Mouse (Mus musculus) liver, embryonic 16.5 days (tissue): ENCODE results near the gene Rab9. TPM values are rescaled to one million over a fixed set of nuclear protein-coding genes. Genes with fewer than 3 reads are reported as not detected.
"Not testable (repeated sequence)": the region's sequence is repeated elsewhere in the genome, so short reads cannot be mapped to it uniquely, and the experiment has no call there.

Experiments used
- ATAC-seq: fragments of 200-750 bp; cut with Nextera tagmentation; 2 replicates; pipeline ENCODE4 v1.8.0; 2017; ENCODE audit warnings: low read depth, mild to moderate bottlenecking, moderate number of reproducible peaks, moderate library complexity
- H3K27ac ChIP-seq: fragments of 300-500 bp; sonication (generic); 2 replicates; pipeline ENCODE4 v1.5.1; 2014; ENCODE audit warnings: mild to moderate bottlenecking, low read length
- H3K27me3 ChIP-seq: fragments of 300-500 bp; sonication (generic); 2 replicates; pipeline ENCODE4 v1.6.1; 2014; ENCODE audit warnings: low read depth, low read length, mixed read lengths; ENCODE audit not compliant: control insufficient read depth, insufficient read depth
- H3K36me3 ChIP-seq: fragments of 300-500 bp; sonication (generic); 2 replicates; pipeline ENCODE4 v1.6.1; 2014; ENCODE audit warnings: mild to moderate bottlenecking; ENCODE audit not compliant: control insufficient read depth, insufficient read depth
- H3K4me1 ChIP-seq: fragments of 300-500 bp; sonication (generic); 2 replicates; pipeline ENCODE4 v1.6.1; 2014; ENCODE audit warnings: low read depth, low read length, mixed read lengths; ENCODE audit not compliant: control insufficient read depth
- H3K4me2 ChIP-seq: fragments of 300-500 bp; sonication (generic); 2 replicates; pipeline ENCODE4 v1.6.1; 2014; ENCODE audit warnings: low read depth, low read length, mixed read lengths
- H3K4me3 ChIP-seq: fragments of 300-500 bp; sonication (generic); 2 replicates; pipeline ENCODE4 v1.5.1; 2014; ENCODE audit warnings: low read depth, mild to moderate bottlenecking, low read length
- H3K9ac ChIP-seq: fragments of 300-500 bp; sonication (generic); 2 replicates; pipeline ENCODE4 v1.6.1; 2014; ENCODE audit warnings: low read depth, low read length
- H3K9me3 ChIP-seq: fragments of 300-500 bp; sonication (generic); replicated peaks from 2 replicates; pipeline ENCODE4 v1.6.1; 2016; ENCODE audit warnings: low read length; ENCODE audit not compliant: control insufficient read depth
- WGBS: fragments of 180-500 bp; shearing (Covaris S2); extraction: QIAGEN DNeasy Blood & Tissue Kit; methylation state at CpG from one replicate; pipeline ENCODE4 v1.1.7; 2014; ENCODE audit not compliant: insufficient replicate concordance; 5-methylcytosine and 5-hydroxymethylcytosine counted together
- polyA plus RNA-seq: library from polyadenylated mRNA; unstranded; fragments of >200 nt; fragmentation: Nextera tagmentation; extraction: Ambion mirVana; gene quantifications from 2 replicates; pipeline ENCODE4 v1.2.1, GENCODE M21; 2015

The Rab9 gene
- 22.3 and 22.7 TPM in 2 replicates for polyA plus RNA-seq

DNA sequence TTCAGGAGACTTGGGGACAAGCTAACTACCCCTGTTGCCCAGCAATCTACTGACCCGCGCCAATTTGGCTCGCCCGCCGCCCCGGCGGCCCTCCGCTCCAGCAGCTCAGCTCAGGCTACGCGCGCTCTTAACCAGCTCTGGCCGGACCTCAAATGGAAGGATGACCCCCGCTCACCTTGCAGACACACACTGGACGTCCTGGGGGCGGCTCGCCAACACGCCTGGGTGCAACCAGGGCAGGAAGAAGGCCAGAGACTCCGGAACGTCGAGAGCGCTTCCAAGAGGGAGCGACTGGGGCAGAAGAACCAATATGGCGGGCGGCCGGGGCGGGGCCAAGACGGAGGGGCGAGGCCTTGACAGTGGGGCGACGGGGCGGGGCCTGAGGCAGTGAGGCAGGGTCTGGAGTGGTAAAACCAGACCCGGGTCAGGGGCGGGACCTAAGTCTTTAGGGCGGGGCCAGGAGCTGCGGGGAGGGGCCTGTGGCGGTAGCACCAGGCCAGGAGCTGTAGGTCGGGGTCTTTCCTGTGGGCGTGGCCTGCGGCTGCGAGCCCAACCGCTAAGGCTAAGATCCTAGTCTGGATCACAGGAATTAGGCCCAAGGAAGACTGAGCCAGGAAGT, at the start of gene Rab9:
Gene Rab9 (minus strand): TSS at position 503 of the 619 bp plus-strand sequence.
- H3K9ac ChIP-seq, result peak within 1 kb of the TSS; percentile 77
- H3K9me3 ChIP-seq, result no peaks in the 10 kb centered on the region
- H3K27ac ChIP-seq, result peak within 1 kb of the TSS; percentile 61
- H3K4me2 ChIP-seq, result peak within 1 kb of the TSS; percentile 65
- H3K36me3 ChIP-seq, result no peaks in the 10 kb centered on the region
- no peaks in the 10 kb centered on the region; the same call in 1 of the 2 replicates for H3K4me1 ChIP-seq
- ATAC-seq, result peak; percentile 98
- no peaks in the 10 kb centered on the region for H3K27me3 ChIP-seq
- peak within 1 kb of the TSS; percentile 78 for H3K4me3 ChIP-seq
- 24% methylated on average over 40 of the region's 41 CpGs for WGBS

DNA sequence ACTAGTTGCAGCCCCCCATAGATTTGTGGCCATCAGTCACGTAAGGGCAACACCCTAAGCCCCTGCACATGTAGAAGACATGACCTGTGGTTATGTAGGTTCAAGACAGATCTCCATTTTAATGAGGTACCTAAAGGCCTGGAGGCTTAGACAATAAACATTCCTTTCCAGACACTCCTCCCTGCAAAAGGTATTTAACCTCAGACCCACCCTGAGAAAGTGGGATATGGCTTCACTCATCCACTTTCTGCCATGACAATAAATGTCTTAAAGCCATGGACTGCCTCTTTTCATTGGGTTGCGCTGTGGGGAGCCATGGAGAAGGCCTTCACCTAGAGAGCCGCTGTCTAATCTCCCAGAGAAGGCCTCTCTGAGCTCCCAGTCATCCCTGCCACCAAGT, 48.5 kb upstream of the Rab9 start:
- no peaks in the 10 kb centered on the region for H3K4me1 ChIP-seq
- no peak overlapping the region for H3K9ac ChIP-seq
- H3K4me2 ChIP-seq, result no peak overlapping the region
- 59% methylated on average over 3 of the region's 3 CpGs for WGBS
- no peaks in the 10 kb centered on the region for H3K9me3 ChIP-seq
- no peak overlapping the region for H3K27ac ChIP-seq
- H3K27me3 ChIP-seq, result no peaks in the 10 kb centered on the region
- no peak for ATAC-seq
- no peaks in the 10 kb centered on the region for H3K36me3 ChIP-seq
- no peak overlapping the region for H3K4me3 ChIP-seq

DNA sequence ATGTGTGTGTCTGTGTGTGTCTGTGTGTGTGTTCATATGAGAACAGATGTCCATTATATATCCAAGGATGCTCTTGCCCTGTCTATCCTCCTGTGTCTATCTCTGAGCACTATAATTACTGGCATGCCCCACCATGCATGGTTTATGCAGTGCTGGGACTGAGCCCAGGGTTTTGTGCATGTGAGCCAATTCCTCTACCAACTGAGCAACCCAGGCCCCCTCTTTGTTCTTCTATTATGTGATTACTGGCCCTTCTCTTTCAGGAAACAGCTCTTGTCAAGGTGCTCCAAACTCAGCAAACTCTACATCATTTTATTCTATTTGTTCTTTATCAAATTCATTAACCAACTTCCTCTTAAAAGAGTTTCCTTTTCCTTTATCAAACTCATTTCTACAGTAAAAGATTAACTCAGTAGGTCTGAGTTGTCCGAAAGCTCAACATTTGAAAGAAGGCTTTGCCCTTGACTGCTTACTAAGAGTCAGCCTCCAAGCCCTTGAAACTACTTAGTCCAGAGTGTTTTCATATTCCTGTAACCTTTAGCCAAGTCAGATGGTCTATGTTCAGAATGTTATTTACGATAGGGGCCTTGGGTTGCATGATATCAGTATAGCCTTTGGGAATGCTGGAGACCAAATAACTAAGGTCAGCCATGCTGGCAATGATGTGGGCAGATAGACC, 46.1 kb upstream of the Rab9 start:
- Histone ChIP-seq H3K36me3 (no peaks in the 10 kb centered on the region), H3K4me1 (no peaks in the 10 kb centered on the region), H3K27me3 (no peaks in the 10 kb centered on the region), H3K27ac (no peak overlapping the region), H3K4me2 (no peak overlapping the region), H3K4me3 (no peak overlapping the region), H3K9ac (no peak overlapping the region), H3K9me3 (no peaks in the 10 kb centered on the region)
- ATAC-seq, result no peak
- 70% methylated on average over 2 of the region's 2 CpGs for WGBS

DNA sequence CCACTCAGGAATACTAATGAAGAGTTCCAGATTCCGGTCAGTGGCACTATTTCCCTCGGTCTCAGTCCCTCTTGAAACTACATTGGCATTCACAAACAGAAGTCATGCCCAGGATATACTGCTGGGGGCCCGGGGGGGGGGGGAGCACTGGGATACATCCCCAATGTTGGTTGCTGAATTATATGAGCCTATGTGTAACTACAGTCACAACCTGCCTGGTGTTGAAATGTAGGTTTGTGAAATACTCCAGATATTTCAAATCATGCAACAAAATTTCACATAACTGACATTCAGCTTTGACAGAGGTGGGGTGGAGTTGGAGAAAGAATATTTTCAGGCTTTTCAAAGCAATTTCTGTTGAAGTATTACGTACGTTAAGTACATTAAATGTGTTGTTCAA, 41.1 kb upstream of the Rab9 start:
- WGBS, result 69% methylated on average over 5 of the region's 5 CpGs
- Histone ChIP-seq H3K27ac (no peak overlapping the region), H3K9ac (no peak overlapping the region), H3K36me3 (no peaks in the 10 kb centered on the region), H3K9me3 (no peaks in the 10 kb centered on the region), H3K4me2 (no peak overlapping the region), H3K27me3 (no peaks in the 10 kb centered on the region), H3K4me1 (no peaks in the 10 kb centered on the region), H3K4me3 (no peak overlapping the region)
- no peak for ATAC-seq

DNA sequence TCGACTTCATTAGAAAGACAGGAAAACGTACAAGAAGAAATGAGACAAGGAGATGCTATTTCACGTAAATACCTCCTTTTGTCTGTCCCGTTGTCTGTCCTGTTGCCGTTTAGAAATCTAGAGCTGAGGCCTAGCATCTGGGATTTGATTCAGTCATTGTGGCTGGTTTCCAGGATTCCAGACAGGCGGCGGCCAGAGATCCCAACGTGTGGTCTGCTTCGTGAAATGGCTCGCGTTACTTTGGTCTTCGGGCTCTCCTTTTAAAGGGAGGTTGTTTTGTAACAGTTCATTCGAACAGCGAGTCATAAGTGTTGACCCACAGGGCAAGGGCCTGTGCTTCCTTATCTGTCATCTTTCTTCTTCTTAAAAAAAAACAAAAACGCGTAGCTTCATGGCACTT, 38.7 kb upstream of the Rab9 start, which contains the start of gene Tceanc:
Gene Tceanc (minus strand): TSS at position 223 of the 400 bp plus-strand sequence.
- no peaks in the 10 kb centered on the region for H3K9me3 ChIP-seq
- no peak within 1 kb of the TSS for H3K27ac ChIP-seq
- H3K9ac ChIP-seq, result no peak within 1 kb of the TSS
- 64% methylated on average over 16 of the region's 16 CpGs for WGBS
- ATAC-seq, result no peak
- no peak within 1 kb of the TSS for H3K4me3 ChIP-seq
- H3K36me3 ChIP-seq, result no peaks in the 10 kb centered on the region
- H3K4me2 ChIP-seq, result no peak within 1 kb of the TSS
- no peaks in the 10 kb centered on the region for H3K27me3 ChIP-seq
- peaks cover 7% of the 10 kb centered on the region for H3K4me1 ChIP-seq

DNA sequence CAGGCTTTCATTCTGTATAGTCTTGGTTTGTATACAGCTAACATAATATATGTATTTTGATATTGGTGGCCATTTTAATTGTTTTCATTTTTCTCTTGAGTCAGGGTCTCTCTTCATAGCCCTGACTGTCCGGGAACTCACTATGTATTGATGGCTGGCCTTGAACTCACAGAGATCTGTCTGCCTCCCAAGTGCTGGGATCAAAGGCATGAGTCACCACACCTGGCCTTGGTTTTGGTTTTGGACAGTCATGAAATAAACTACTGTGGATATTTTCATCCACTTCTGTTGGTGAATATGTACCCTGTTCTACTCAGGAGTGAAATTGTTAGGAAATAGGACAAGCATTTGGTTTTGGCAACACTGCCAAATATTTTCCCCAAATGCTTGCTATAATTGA, 37.0 kb upstream of the Rab9 start:
- H3K9ac ChIP-seq, result no peak overlapping the region
- H3K27me3 ChIP-seq, result no peaks in the 10 kb centered on the region
- H3K27ac ChIP-seq, result no peak overlapping the region
- no peaks in the 10 kb centered on the region for H3K9me3 ChIP-seq
- 58% methylated on average over 1 of the region's 1 CpGs for WGBS
- no peaks in the 10 kb centered on the region for H3K36me3 ChIP-seq
- ATAC-seq, result no peak
- no peak overlapping the region for H3K4me2 ChIP-seq
- no peak overlapping the region for H3K4me3 ChIP-seq
- peaks cover 7% of the 10 kb centered on the region for H3K4me1 ChIP-seq

DNA sequence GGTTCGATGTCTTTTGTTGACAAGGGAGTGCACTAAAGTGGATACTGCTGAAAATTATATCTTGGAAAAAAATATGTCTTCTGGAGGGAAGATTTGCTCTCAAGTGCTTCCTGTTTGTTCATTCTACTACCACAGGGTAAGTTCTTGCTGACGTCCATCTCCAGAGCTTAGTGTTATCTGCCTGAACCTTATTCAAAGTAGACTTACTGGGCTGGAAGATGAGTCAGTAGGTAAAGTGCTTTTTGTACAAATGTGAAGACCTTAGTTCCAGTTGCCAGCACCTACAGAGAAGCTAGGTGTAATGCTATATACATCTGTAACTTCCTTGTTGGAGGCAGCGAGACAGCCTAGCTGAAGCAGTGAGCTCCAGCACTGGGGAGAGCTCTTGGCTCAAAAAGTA, 36.3 kb upstream of the Rab9 start:
- Histone ChIP-seq H3K4me3 (no peak overlapping the region), H3K27ac (no peak overlapping the region), H3K9ac (no peak overlapping the region), H3K4me1 (peaks cover 7% of the 10 kb centered on the region), H3K27me3 (no peaks in the 10 kb centered on the region), H3K4me2 (no peak overlapping the region), H3K9me3 (no peaks in the 10 kb centered on the region), H3K36me3 (no peaks in the 10 kb centered on the region)
- WGBS, result 57% methylated on average over 3 of the region's 3 CpGs
- ATAC-seq, result no peak

DNA sequence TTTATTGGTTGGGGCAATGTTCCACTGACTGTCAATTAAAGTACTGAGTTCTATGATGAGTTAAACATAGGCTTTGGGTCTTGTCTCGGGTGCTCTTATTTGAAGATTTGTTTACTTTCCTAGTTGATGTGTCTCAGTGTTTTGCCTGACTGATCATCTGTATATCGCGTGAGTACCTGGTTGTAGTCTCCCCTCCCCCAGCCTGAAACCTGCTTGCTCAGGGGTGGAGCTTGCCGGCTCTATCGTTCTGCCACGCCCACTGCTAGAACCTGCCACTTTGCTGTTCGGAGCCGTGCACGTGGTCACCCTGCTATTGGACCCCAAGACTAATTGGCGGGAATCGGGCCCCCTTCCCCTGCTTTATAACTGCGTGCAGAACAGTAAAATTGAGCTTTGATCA, 34.4 kb upstream of the Rab9 start:
- Histone ChIP-seq H3K4me3 (peak overlapping the region; percentile 17; the same call in 1 of the 2 replicates), H3K4me2 (peak overlapping the region; percentile 42)
- H3K9me3 ChIP-seq, H3K27me3 ChIP-seq, H3K4me1 ChIP-seq, ATAC-seq, H3K9ac ChIP-seq, H3K36me3 ChIP-seq, H3K27ac ChIP-seq: not testable (repeated sequence)
- WGBS, result 24% methylated on average over 12 of the region's 12 CpGs

DNA sequence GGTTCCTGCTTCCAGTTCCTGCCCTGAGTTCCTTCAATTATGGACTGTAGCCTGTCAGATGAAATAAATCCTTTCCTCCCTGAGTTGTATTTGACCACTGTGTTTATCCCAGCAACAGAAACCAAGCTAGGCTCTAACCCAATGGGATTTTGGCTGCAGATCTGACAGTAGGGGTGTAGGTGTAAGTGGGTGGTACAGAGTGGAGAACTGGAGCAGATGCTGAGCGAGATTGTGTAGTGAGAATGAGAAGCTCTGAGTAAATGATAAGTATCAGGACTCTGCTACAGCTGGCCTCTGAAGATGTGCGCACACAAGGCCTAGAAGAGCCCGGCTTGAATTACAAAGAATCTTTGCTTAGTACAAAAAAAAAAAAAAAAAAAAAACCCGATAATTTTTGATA, 32.4 kb upstream of the Rab9 start:
- no peak for ATAC-seq
- Histone ChIP-seq H3K9ac (no peak overlapping the region), H3K4me3 (no peak overlapping the region), H3K4me1 (peaks cover 7% of the 10 kb centered on the region), H3K4me2 (no peak overlapping the region), H3K36me3 (no peaks in the 10 kb centered on the region), H3K27ac (peak overlapping the region; percentile 48; the same call in 1 of the 2 replicates), H3K27me3 (no peaks in the 10 kb centered on the region), H3K9me3 (no peaks in the 10 kb centered on the region)
- whole genome bisulfite sequencing, result 45% methylated on average over 4 of the region's 4 CpGs
